Mouse (Mus musculus) inflammation-experienced regulatory T-cells (primary cell): ENCODE results near the gene Khnyn. TPM values are rescaled to one million over a fixed set of nuclear protein-coding genes. Genes with fewer than 3 reads are reported as not detected.

ENCODE experiments used
- polyA plus RNA-seq, 2 experiments: library from polyadenylated mRNA; unstranded; fragments of 100-300 nt; shearing (Covaris generic); gene quantifications; one replicate each; pipeline ENCODE4 v1.2.1; 2017

Gene Khnyn
- 10 to 100 TPM; 67.6 to 78.9 TPM for polyA plus RNA-seq

DNA sequence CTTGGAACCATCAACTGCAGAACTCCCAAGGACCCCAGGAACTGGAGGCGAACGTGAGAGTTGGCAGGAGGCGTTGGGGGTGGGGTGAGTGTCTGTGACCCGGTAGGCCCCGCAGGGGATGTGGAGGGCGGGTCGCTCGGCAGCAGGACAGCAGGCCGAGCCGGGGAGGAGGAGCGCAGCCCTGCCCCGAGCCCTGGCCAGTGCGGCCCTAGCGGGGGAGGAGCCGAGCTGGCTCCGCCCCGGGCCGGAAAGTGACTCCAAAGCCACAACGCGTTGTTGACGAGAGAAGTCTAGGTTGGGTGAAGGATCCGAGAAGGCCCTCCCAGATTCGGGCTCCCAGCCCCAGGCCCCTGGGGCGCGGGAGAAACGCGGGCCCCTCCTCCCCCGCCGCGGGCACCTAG, at the start of gene Khnyn:
TSS of gene Khnyn (plus strand) at position 235 of the 401 bp plus-strand sequence.

DNA sequence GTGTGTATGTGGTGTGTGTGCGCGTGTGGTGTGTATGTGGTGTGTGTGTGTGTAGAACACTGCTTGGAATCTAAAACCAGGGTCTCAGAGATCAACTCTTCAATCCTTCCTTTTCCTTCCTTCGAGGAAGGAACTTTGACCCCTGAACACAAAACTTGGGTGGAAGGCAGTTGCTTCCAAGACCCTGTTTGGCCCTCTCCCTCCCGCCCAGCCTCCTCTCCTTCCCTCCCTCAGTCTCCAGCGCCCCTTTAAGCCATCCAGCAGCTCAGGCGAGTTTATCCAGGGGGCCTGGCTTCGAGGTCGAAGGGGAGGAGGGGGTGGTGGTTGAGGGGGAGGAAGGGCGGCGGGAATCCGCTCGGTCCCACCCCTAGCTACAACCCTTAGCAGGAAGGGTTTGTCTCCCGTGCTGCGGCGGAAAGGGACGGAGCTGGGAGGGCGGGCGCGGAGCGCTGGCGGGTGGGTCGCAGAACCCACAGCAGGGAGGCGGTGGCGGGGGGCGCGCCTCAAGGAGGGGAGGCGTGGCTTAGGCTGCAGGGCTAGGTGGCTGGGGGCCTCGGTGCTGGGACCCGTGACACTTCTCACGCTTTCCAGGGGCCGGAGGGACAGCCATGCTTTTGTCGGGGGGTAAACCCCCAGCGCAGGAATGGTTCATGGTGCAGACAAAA, 31.0 kb upstream of the Khnyn start, which contains the start of gene Nynrin:
TSS of gene Nynrin (plus strand) at position 390 of the 665 bp plus-strand sequence.

DNA sequence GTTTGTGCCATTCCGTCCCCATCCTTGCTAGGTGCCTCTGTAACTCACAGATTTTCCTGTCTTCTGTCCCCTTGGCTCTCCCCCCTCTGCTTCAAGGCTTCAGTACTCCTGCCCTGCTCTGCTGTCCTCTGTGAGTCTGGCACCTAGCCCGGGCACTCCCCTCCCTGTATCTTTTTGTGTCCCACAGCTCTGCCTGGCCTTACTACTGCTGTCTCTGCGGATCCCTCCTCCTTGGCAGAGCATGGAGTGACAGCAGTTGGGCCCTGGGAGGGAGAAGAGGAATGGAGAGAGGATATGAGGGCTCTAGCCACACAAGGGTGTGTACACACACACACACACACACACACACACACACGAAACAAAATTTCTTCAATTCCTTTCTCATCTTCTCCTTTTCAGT, 581 bp upstream of the Khnyn start, which contains the start of gene Cbln3:
TSS of gene Cbln3 (minus strand) at position 227 of the 400 bp plus-strand sequence.

DNA sequence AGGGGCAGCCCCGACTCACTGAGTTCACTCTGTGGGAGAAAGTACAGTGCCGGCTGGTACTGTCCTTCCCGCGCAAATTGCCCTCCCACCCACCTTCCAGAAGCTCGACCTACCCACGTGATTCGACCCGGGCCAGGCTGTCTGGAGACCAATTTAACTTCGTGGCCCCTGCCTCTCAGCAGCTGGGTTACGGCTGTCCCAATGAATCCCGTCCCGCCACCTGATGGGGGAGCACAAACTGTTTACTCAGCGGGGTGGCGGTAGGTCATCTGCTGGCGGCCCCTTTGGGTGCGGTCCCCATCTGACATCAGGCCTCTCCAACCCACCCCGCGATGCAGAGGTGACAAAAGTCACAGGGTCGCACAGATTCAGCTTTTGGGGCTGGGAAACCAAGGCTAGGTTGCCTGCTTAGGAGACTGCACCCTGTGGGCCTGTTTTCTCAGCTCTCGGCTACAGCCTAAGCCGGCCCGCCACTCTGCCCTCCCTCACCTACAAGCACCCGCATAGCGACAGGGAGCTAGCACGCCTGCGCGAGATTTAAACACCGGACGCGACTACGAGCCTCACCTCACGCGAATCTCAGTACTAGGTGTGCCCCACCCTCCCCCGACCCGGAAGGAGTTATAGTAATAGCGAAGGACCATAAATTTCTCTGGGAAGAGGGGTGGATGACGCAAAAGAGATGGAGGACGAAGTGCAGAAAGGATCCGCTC, 15.1 kb downstream of the Khnyn start, which contains the start of gene Sdr39u1:
TSS of gene Sdr39u1 (minus strand) at position 593 of the 713 bp plus-strand sequence.

DNA sequence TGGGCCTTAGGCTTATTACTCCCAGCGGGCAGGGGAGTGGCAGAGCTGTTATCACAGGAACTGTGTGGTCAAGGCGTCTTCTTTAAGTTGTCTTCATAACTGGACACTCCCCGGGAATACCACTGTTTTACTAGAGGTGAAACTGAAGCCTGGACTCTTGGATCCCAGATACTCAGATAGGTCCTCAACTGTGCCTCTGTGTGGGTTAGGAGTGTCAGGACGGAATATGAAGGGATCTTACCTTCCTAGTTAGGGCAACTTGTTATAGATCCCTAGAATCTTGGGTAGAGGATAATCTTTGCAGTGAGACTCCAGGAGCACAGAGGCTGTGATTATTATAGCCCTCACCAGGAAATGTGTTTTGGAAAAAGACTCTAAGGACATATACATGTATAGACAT, 59.8 kb downstream of the Khnyn start, which contains the start of gene Cma1:
TSS of gene Cma1 (minus strand) at position 101 of the 400 bp plus-strand sequence.

Other genes starting within 250 kb of the Khnyn start
- gene Ipo4, start 249.0 kb upstream of the Khnyn start, polyA plus RNA-seq, result 10 to 100 TPM; 50.2 to 65.2 TPM
- 1 to 10 TPM; 1.4 to 3.0 TPM for gene Gm49378, start 247.1 kb upstream of the Khnyn start, polyA plus RNA-seq
- gene Tm9sf1, start 241.1 kb upstream of the Khnyn start, polyA plus RNA-seq, result 10 to 100 TPM; 73.1 to 82.7 TPM
- 1 to 10 TPM; 1.4 to 2.1 TPM for gene Tssk4, start 234.8 kb upstream of the Khnyn start, polyA plus RNA-seq
- gene Mdp1, start 224.4 kb upstream of the Khnyn start, polyA plus RNA-seq, result 100 to 1,000 TPM in 1 of 2 experiments, 10 to 100 TPM in 1; 97.3 to 101 TPM
- 10 to 100 TPM; 41.6 to 61.3 TPM for gene Gmpr2, start 213.0 kb upstream of the Khnyn start, polyA plus RNA-seq
- 100 to 1,000 TPM; 358 to 380 TPM for gene Nedd8, start 212.8 kb upstream of the Khnyn start, polyA plus RNA-seq
- gene Tinf2, start 203.1 kb upstream of the Khnyn start, polyA plus RNA-seq, result 10 to 100 TPM; 57.8 to 66.2 TPM
- gene Tgm1, start 171.0 kb upstream of the Khnyn start, polyA plus RNA-seq, result under 1 TPM; 0.14 to 0.76 TPM
- gene Rabggta, start 162.7 kb upstream of the Khnyn start, polyA plus RNA-seq, result 10 to 100 TPM; 54.5 to 89.6 TPM
- gene Dhrs1, start 139.3 kb upstream of the Khnyn start, polyA plus RNA-seq, result 10 to 100 TPM; 21.9 to 45.9 TPM
- gene Nop9, start 139.3 kb upstream of the Khnyn start, polyA plus RNA-seq, result 10 to 100 TPM; 45.0 to 53.1 TPM
- gene Cideb, start 126.5 kb upstream of the Khnyn start, polyA plus RNA-seq, result not detected
- gene Ltb4r2, start 123.5 kb upstream of the Khnyn start, polyA plus RNA-seq, result 1 to 10 TPM in 1 of 2 experiments, under 1 TPM in 1; 0.35 to 1.1 TPM
- 10 to 100 TPM in 1 of 2 experiments, 1 to 10 TPM in 1; 1.2 to 10.9 TPM for gene Ltb4r1, start 119.0 kb upstream of the Khnyn start, polyA plus RNA-seq
- gene Adcy4, start 100.9 kb upstream of the Khnyn start, polyA plus RNA-seq, result under 1 TPM; 0.04 to 0.45 TPM
- gene Ripk3, start 96.1 kb upstream of the Khnyn start, polyA plus RNA-seq, result 10 to 100 TPM; 62.4 to 75.6 TPM
- 1 to 10 TPM in 1 of 2 experiments, not detected in 1; 1.6 TPM for gene Nfatc4, start 61.8 kb upstream of the Khnyn start, polyA plus RNA-seq
- 1 to 10 TPM in 1 of 2 experiments, under 1 TPM in 1; 0.22 to 1.5 TPM for gene Nynrin, start 30.9 kb upstream of the Khnyn start, polyA plus RNA-seq
- gene Cbln3, start 555 bp upstream of the Khnyn start, polyA plus RNA-seq, result under 1 TPM; 0.33 to 0.48 TPM
- gene Sdr39u1, start 15.3 kb downstream of the Khnyn start, polyA plus RNA-seq, result 10 to 100 TPM; 72.3 to 79.5 TPM
- gene Cma1, start 59.7 kb downstream of the Khnyn start, polyA plus RNA-seq, result not detected
- gene Cma2, start 66.0 kb downstream of the Khnyn start, polyA plus RNA-seq, result not detected
- not detected for gene Mcpt1, start 133.0 kb downstream of the Khnyn start, polyA plus RNA-seq
- under 1 TPM in 1 of 2 experiments, not detected in 1; 0.32 TPM for gene Mcpt9, start 145.5 kb downstream of the Khnyn start, polyA plus RNA-seq
- gene Mcpt2, start 157.1 kb downstream of the Khnyn start, polyA plus RNA-seq, result not detected
- not detected for gene Mcpt4, start 177.4 kb downstream of the Khnyn start, polyA plus RNA-seq
- under 1 TPM; 0.19 to 0.58 TPM for gene Mcpt8, start 200.3 kb downstream of the Khnyn start, polyA plus RNA-seq
- gene Ctsg, start 217.6 kb downstream of the Khnyn start, polyA plus RNA-seq, result under 1 TPM in 1 of 2 experiments, not detected in 1; 0.54 TPM
- under 1 TPM in 1 of 2 experiments, not detected in 1; 0.18 TPM for gene Gzme, start 235.7 kb downstream of the Khnyn start, polyA plus RNA-seq
- gene Gzmd, start 247.7 kb downstream of the Khnyn start, polyA plus RNA-seq, result under 1 TPM in 1 of 2 experiments, not detected in 1; 0.29 TPM